Mouse (Mus musculus) olfactory bulb, adult 2 months (tissue): ENCODE measurements around the gene Fbxw8.

Experiments
- CTCF ChIP-seq: fragments of 200-500 bp; IDR thresholded peaks from 2 replicates; pipeline ENCODE4 v1.5.1; 2012; ENCODE audit warnings: low read depth, mild to moderate bottlenecking, low read length, moderate library complexity; ENCODE audit not compliant: insufficient read depth
- POLR2A ChIP-seq: fragments of 200-500 bp; IDR thresholded peaks from 2 replicates; pipeline ENCODE4 v1.6.1; 2012; ENCODE audit warnings: mild to moderate bottlenecking, low read depth, low read length, moderate library complexity; ENCODE audit not compliant: insufficient read depth

DNA sequence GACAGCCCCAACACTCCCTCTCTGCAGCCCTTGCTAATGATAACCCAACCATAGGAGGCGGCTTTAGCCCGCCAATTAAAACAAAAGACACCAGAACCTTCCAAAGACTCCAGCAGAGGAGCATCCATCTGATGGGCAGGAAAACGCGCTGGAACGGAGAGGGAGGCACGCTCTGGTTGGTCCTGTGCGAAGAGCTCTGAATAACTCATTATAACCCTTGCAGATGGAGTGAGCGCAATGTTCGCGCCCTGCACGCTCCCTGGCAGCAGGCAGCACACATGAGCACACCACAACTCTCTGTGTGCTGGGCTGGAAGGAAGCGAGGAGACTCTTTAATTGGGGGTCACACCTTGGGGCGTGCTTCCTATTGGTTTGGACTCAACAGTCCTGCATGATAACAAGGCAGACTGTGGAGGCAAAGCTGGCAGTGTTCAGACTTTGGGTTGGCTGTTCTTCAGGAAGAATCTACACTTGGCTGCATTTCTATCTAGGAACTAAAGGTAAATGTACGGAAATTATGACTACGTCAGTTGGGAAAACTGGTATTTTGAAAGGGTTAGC is 82.0 kb downstream of the Fbxw8 start:
- TF ChIP-seq CTCF (no peak), POLR2A (no peak)
